Mouse (Mus musculus) MEL (cell line): Measurements from ENCODE around the gene Tmem104. TPM values are rescaled to one million over a fixed set of nuclear protein-coding genes. Genes with fewer than 3 reads are reported as not detected.

Experiments
- DNase-seq: peaks from one replicate; pipeline ENCODE4 v3.0.0; 2011; ENCODE audit warnings: low read depth, low spot score
- H3K27ac ChIP-seq: 2 replicates; pipeline ENCODE4 v1.5.1; 2012; ENCODE audit warnings: low read depth, mild to moderate bottlenecking, control low read depth, low read length, moderate library complexity; ENCODE audit not compliant: control insufficient read depth
- H3K27me3 ChIP-seq, 2 experiments: fragments of 150-350 bp in 1 of 2; sonication (generic) in 1 of 2; 2 replicates each; pipeline ENCODE4 v1.6.1; 2012; ENCODE audit warnings: low read length in 2 of 2, mild to moderate bottlenecking in 2 of 2, improper control_type of control experiment in 1 of 2, moderate library complexity in 1 of 2; ENCODE audit not compliant: insufficient read depth in 2 of 2, control insufficient read depth in 1 of 2
- H3K36me3 ChIP-seq, 2 experiments: 2 replicates each; pipeline ENCODE4 v1.6.1; 2012 to 2014; ENCODE audit warnings: low read length in 2 of 2, improper control_type of control experiment in 1 of 2, inconsistent platforms in 1 of 2, mild to moderate bottlenecking in 1 of 2; ENCODE audit not compliant: insufficient read depth in 2 of 2, control insufficient read depth in 1 of 2
- H3K4me1 ChIP-seq, 2 experiments: fragments of 150-350 bp in 1 of 2; sonication (generic) in 1 of 2; 2 replicates each; pipeline ENCODE4 v1.6.1; 2012; ENCODE audit warnings: low read length in 2 of 2, improper control_type of control experiment in 1 of 2, mild to moderate bottlenecking in 1 of 2; ENCODE audit not compliant: insufficient read depth in 2 of 2, control insufficient read depth in 1 of 2
- H3K4me3 ChIP-seq, 2 experiments: fragments of 150-350 bp in 1 of 2; sonication (generic) in 1 of 2; 2 replicates each; pipeline ENCODE4 v1.5.1; 2012; ENCODE audit warnings: low read depth in 2 of 2, low read length in 2 of 2, mild to moderate bottlenecking in 2 of 2, moderate library complexity in 2 of 2, control low read depth in 1 of 2, improper control_type of control experiment in 1 of 2; ENCODE audit not compliant: control insufficient read depth in 1 of 2, insufficient read depth in 1 of 2
- H3K79me2 ChIP-seq: 2 replicates; pipeline ENCODE4 v1.6.1; 2012; ENCODE audit warnings: mild to moderate bottlenecking, low read length, moderate library complexity; ENCODE audit not compliant: control insufficient read depth, poor library complexity, insufficient read depth
- H3K9ac ChIP-seq: 2 replicates; pipeline ENCODE4 v1.6.1; 2012; ENCODE audit warnings: low read depth, mild to moderate bottlenecking, control low read depth, low read length, moderate library complexity; ENCODE audit not compliant: control insufficient read depth, poor library complexity, severe bottlenecking
- H3K9me3 ChIP-seq: fragments of 150-350 bp; sonication (generic); replicated peaks from 2 replicates; pipeline ENCODE4 v1.6.1; 2012; ENCODE audit warnings: mild to moderate bottlenecking, low read length, improper control_type of control experiment, moderate library complexity; ENCODE audit not compliant: insufficient read depth
- CHD1 ChIP-seq: IDR thresholded peaks from 2 replicates; pipeline ENCODE4 v1.6.1; 2012; ENCODE audit warnings: low read depth, mild to moderate bottlenecking, inconsistent platforms, low read length, improper control_type of control experiment
- CHD2 ChIP-seq: IDR thresholded peaks from 2 replicates; pipeline ENCODE4 v1.6.1; 2011; ENCODE audit warnings: low read length, improper control_type of control experiment
- CTCF ChIP-seq, 3 experiments: IDR thresholded peaks in 2 of 3; conservative IDR thresholded peaks in 1 of 3; 2 replicates each; pipeline ENCODE4 v1.5.1; 2011 to 2012; ENCODE audit warnings: low read length in 3 of 3, low read depth in 2 of 3, mild to moderate bottlenecking in 2 of 3, improper control_type of control experiment in 1 of 3, inconsistent platforms in 1 of 3, mixed read lengths in 1 of 3, moderate library complexity in 1 of 3; ENCODE audit not compliant: control insufficient read depth in 1 of 3, insufficient read depth in 1 of 3, poor library complexity in 1 of 3, severe bottlenecking in 1 of 3
- ELF1 ChIP-seq: IDR thresholded peaks from 2 replicates; pipeline ENCODE4 v1.6.1; 2014; ENCODE audit warnings: low read depth, mild to moderate bottlenecking, inconsistent platforms, low read length, improper control_type of control experiment, moderate library complexity
- EP300 ChIP-seq, 2 experiments: IDR thresholded peaks; 2 replicates each; pipeline ENCODE4 v1.6.1; 2011; ENCODE audit warnings: improper control_type of control experiment in 2 of 2, low read length in 2 of 2, low read depth in 1 of 2, mild to moderate bottlenecking in 1 of 2
- JUND ChIP-seq: IDR thresholded peaks from 2 replicates; pipeline ENCODE4 v1.6.1; 2011; ENCODE audit warnings: low read depth, mild to moderate bottlenecking, improper control_type of control experiment, low read length
- MAZ ChIP-seq: IDR thresholded peaks from 2 replicates; pipeline ENCODE4 v1.6.1; 2012; ENCODE audit warnings: low read depth, mild to moderate bottlenecking, inconsistent platforms, low read length, improper control_type of control experiment
- NELFE ChIP-seq: IDR thresholded peaks from 2 replicates; pipeline ENCODE4 v1.6.1; 2011; ENCODE audit warnings: low read depth, low read length, improper control_type of control experiment
- NRF1 ChIP-seq: IDR thresholded peaks from 2 replicates; pipeline ENCODE4 v1.6.1; 2014; ENCODE audit warnings: low read depth, mild to moderate bottlenecking, inconsistent platforms, low read length, improper control_type of control experiment, moderate library complexity; ENCODE audit not compliant: poor library complexity, insufficient read depth, severe bottlenecking
- POLR2AphosphoS2 ChIP-seq: IDR thresholded peaks from 2 replicates; pipeline ENCODE4 v1.6.1; 2011; ENCODE audit warnings: low read length, improper control_type of control experiment
- POLR2AphosphoS5 ChIP-seq: IDR thresholded peaks from 2 replicates; pipeline ENCODE4 v1.6.1; 2012; ENCODE audit warnings: low read depth, borderline replicate concordance, mild to moderate bottlenecking, inconsistent platforms, low read length, moderate library complexity, mixed read lengths
- RAD21 ChIP-seq: IDR thresholded peaks from 2 replicates; pipeline ENCODE4 v1.6.1; 2011; ENCODE audit warnings: mild to moderate bottlenecking, low read depth, low read length, improper control_type of control experiment
- SIN3A ChIP-seq: IDR thresholded peaks from 2 replicates; pipeline ENCODE4 v1.6.1; 2012; ENCODE audit warnings: low read length, improper control_type of control experiment, inconsistent platforms
- USF2 ChIP-seq, 2 experiments: IDR thresholded peaks; 2 replicates each; pipeline ENCODE4 v1.6.1; 2011 to 2012; ENCODE audit warnings: improper control_type of control experiment in 2 of 2, low read length in 2 of 2, borderline replicate concordance in 1 of 2, inconsistent platforms in 1 of 2, low read depth in 1 of 2, mild to moderate bottlenecking in 1 of 2; ENCODE audit not compliant: insufficient read depth in 1 of 2
- ZC3H11A ChIP-seq: IDR thresholded peaks from 2 replicates; pipeline ENCODE4 v1.6.1; 2012; ENCODE audit warnings: low read depth, mild to moderate bottlenecking, inconsistent platforms, low read length, improper control_type of control experiment
- ZMIZ1 ChIP-seq: IDR thresholded peaks from 2 replicates; pipeline ENCODE4 v1.6.1; 2012; ENCODE audit warnings: low read depth, mild to moderate bottlenecking, inconsistent platforms, low read length, improper control_type of control experiment, moderate library complexity
- polyA plus RNA-seq, 2 experiments: library from polyadenylated mRNA; stranded (reverse) in 1 of 2; unstranded in 1 of 2; fragments of >175 nt in 1 of 2; fragments of >200 nt in 1 of 2; gene quantifications; 2 replicates each; pipeline versions ENCODE4 v1.2.1 to v1.2.4; 2012; ENCODE audit warnings: low replicate concordance in 2 of 2, low read depth in 1 of 2; ENCODE audit not compliant: insufficient read length in 2 of 2, insufficient read depth in 1 of 2, missing spikeins in 1 of 2
- total RNA-seq: library from RNA; depleted of rRNA; stranded (reverse); fragments of 300-350 nt; gene quantifications from 2 replicates; pipeline ENCODE4 v1.2.3, GENCODE M21; 2012

Gene Tmem104
- total and polyA plus RNA-seq, 3 experiments: 21.9 to 24.8 TPM; not detected in 1

DNA sequence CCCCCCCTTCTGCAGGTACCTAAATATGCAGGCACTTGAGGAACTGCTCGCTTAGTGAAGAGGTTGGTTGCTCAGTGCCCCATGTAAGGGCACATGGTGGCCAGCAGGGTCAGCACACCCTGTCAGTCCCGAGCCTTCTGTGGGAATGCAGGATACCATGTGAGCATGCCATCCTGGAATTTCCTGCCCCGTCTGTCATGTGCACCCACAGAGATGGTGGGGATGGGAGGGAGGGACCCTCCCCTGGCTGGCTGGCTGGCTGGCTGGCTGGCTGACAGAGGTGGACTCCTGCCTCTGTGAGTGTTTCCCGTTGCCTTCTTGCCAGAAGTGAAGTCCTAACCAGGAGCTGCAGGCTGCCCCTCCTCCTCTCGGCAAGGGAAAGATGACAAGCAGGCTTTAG is 35.3 kb downstream of the Tmem104 start:
- H3K9me3 ChIP-seq: no peaks in the 10 kb centered on the region
- H3K27ac ChIP-seq: no peak overlapping the region
- H3K4me3 ChIP-seq: no peak overlapping the region
- no peaks in the 10 kb centered on the region for H3K27me3 ChIP-seq
- H3K9ac ChIP-seq: no peak overlapping the region
- TF ChIP-seq POLR2AphosphoS2: no peak
- TF ChIP-seq CTCF (IDR thresholded peaks at IDR 0.05 in 2 of 3, conservative IDR thresholded peaks at IDR 0.05 in 1 of 3; ENCODE audit: control insufficient read depth in 1 of 3, insufficient read depth in 1 of 3, low read depth in 2 of 3, low read length in 3 of 3, poor library complexity in 1 of 3, severe bottlenecking in 1 of 3): no peak
- no peak for TF ChIP-seq ELF1
- TF ChIP-seq POLR2AphosphoS5: no peak
- no peak for TF ChIP-seq JUND
- no peaks in the 10 kb centered on the region for H3K79me2 ChIP-seq
- H3K36me3 ChIP-seq: peaks cover 0 to 2% of the 10 kb centered on the region in 2 experiments; a peak in 1 of 4 replicates
- DNase-seq: no peak
- peaks cover 0 to 6% of the 10 kb centered on the region in 2 experiments; a peak in 2 of 4 replicates for H3K4me1 ChIP-seq

DNA sequence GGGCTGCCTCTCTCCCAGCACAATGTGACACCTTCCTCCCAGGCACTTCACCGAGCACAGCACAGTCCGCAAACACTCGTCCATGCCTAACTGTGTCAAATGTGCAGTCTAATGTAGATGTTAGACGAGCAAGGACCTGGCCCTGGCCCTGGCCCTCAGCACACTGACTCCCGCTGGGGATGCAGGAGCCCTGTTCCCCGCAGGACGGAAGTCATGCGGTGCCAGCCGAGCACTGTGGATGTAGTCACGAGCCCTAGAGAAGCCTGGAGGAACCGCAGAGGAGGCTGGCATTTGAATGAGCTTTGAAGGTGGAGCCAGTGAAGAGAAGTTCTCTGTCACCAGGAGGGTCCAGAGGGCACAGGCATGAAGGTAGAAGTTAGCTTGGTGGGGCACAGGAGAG is 36.2 kb downstream of the Tmem104 start:
- no peak overlapping the region for H3K27ac ChIP-seq
- TF ChIP-seq ELF1 (no peak), SIN3A (no peak), MAZ (no peak), CTCF (IDR thresholded peaks at IDR 0.05 in 2 of 3, conservative IDR thresholded peaks at IDR 0.05 in 1 of 3; ENCODE audit: control insufficient read depth in 1 of 3, insufficient read depth in 1 of 3, low read depth in 2 of 3, low read length in 3 of 3, poor library complexity in 1 of 3, severe bottlenecking in 1 of 3) (no peak), NRF1 (no peak), RAD21 (no peak), CHD2 (no peak), ZMIZ1 (no peak), NELFE (no peak), USF2 (IDR thresholded peaks at IDR 0.05; ENCODE audit: borderline replicate concordance in 1 of 2, insufficient read depth in 1 of 2, low read depth in 1 of 2, low read length in 2 of 2) (no peak), CHD1 (no peak), ZC3H11A (no peak), EP300 (IDR thresholded peaks at IDR 0.05; ENCODE audit: low read depth in 1 of 2, low read length in 2 of 2) (no peak)
- TF ChIP-seq, all 39 proteins: peak for 0
- Histone ChIP-seq H3K27me3 (no peaks in the 10 kb centered on the region), H3K4me1 (peaks cover 0 to 6% of the 10 kb centered on the region in 2 experiments; a peak in 2 of 4 replicates), H3K9me3 (no peaks in the 10 kb centered on the region), H3K4me3 (no peak overlapping the region), H3K79me2 (no peaks in the 10 kb centered on the region), H3K36me3 (peaks cover 0 to 2% of the 10 kb centered on the region in 2 experiments; a peak in 1 of 4 replicates), H3K9ac (no peak overlapping the region)
- DNase-seq: no peak
